In the genomic region with DNA sequence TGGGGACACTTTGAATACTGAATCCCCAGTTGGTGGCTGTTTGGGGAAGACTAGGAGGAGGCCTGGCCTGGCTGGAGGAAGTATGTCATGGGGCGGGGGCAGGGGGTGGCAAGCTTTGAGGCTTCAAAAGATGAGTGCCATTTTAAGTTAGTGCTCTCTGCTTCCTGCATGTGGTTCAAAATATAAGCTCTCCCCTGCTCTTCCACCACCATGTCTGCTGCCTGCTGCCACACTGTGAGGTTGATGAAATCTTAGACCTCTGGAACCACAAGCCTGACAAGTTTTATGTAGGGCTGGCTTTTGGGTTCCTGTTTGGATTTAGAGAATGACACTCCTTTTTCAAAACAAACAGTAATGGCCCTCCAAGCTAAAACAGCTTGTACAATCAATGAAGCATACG, we compare ENCODE assay signal across 20 mouse cellular contexts.
"Had no signal": no experiment of that assay in that cellular context is flagged by ENCODE, and none has a peak within 500 bp of the region (broad histone marks: within the 10 kb centered on the region; RNA-seq: fewer than 3 reads in every experiment).

No protein-coding gene starts in this region.

- H3K9me3 ChIP-seq: limb, embryonic 12.5 days; limb, embryonic 15.5 days; neural tube, embryonic 12.5 days; neural tube, embryonic 15.5 days had no signal

- H3K27me3 ChIP-seq: limb, embryonic 12.5 days; limb, embryonic 15.5 days; neural tube, embryonic 12.5 days; neural tube, embryonic 15.5 days had no signal

- H3K4me3 ChIP-seq: limb, embryonic 12.5 days; limb, embryonic 15.5 days; megakaryocyte, embryonic 14.5 days; neural tube, embryonic 12.5 days; neural tube, embryonic 15.5 days had no signal

- H3K36me3 ChIP-seq: limb, embryonic 12.5 days; limb, embryonic 15.5 days; neural tube, embryonic 12.5 days; neural tube, embryonic 15.5 days had no signal

- DNase-seq: kidney, adult 18-20 months; kidney, adult 9 months; kidney, postnatal 25 days; left cerebral cortex, postnatal 4 days; liver, postnatal 0 days; lung, embryonic 14.5 days; midbrain, embryonic 14.5 days; retina, postnatal 1 day; right cerebral cortex, postnatal 4 days had no signal

- H3K27ac ChIP-seq: limb, embryonic 12.5 days; limb, embryonic 15.5 days; liver, embryonic 14.5 days; macrophage; neural tube, embryonic 12.5 days; neural tube, embryonic 15.5 days; stomach, postnatal 0 days had no signal

- H3K4me1 ChIP-seq: limb, embryonic 12.5 days; limb, embryonic 15.5 days; neural tube, embryonic 12.5 days; neural tube, embryonic 15.5 days had no signal

- ATAC-seq: inflammation-experienced regulatory T-cells, adult 6 months; intestine, embryonic 16.5 days; liver, postnatal 0 days; lung, postnatal 0 days had no signal
